Mouse (Mus musculus): ENCODE measurements around the gene Gm3880. TPM values are rescaled to one million over a fixed set of nuclear protein-coding genes. Genes with fewer than 3 reads are reported as not detected.

Gene Gm3880
- polyA plus RNA-seq, 1 experiment from 2014 or later, result not detected

Other genes with a start within 250 kb of the Gm3880 start
- gene Hdac8, start 181.6 kb downstream of the Gm3880 start, polyA plus RNA-seq (2015; fragmentation: Nextera tagmentation; extraction: Ambion mirVana), result 5.4 and 6.1 TPM in 2 replicates
- 9.6 and 10.5 TPM in 2 replicates for gene Phka1, start 42.7 kb downstream of the Gm3880 start, polyA plus RNA-seq (2015; fragmentation: Nextera tagmentation; extraction: Ambion mirVana)
- gene Gm9112, start 20.7 kb upstream of the Gm3880 start, polyA plus RNA-seq (2015; fragmentation: Nextera tagmentation; extraction: Ambion mirVana), result not detected in 2 replicates
- gene Dmrtc1b, start 20.9 kb upstream of the Gm3880 start, polyA plus RNA-seq (2015; fragmentation: Nextera tagmentation; extraction: Ambion mirVana), result not detected in 2 replicates
- gene Dmrtc1c1, start 116.0 kb upstream of the Gm3880 start, polyA plus RNA-seq (2015; fragmentation: Nextera tagmentation; extraction: Ambion mirVana), result not detected in 2 replicates
- gene Dmrtc1c2, start 167.6 kb upstream of the Gm3880 start, polyA plus RNA-seq (2015; fragmentation: Nextera tagmentation; extraction: Ambion mirVana), result not detected in 2 replicates
- not detected in 2 replicates for gene 1700031F05Rik, start 181.0 kb upstream of the Gm3880 start, polyA plus RNA-seq (2015; fragmentation: Nextera tagmentation; extraction: Ambion mirVana)
- 0.33 and 0.66 TPM in 2 replicates for gene Dmrtc1a, start 221.7 kb upstream of the Gm3880 start, polyA plus RNA-seq (2015; fragmentation: Nextera tagmentation; extraction: Ambion mirVana)
- not detected in 2 replicates for gene 1700011M02Rik, start 221.9 kb upstream of the Gm3880 start, polyA plus RNA-seq (2015; fragmentation: Nextera tagmentation; extraction: Ambion mirVana)
- gene 1700018G05Rik, start 241.4 kb upstream of the Gm3880 start, polyA plus RNA-seq (2015; fragmentation: Nextera tagmentation; extraction: Ambion mirVana), result not detected in 2 replicates